Mouse (Mus musculus): ENCODE measurements at regions not wholly inside any gene's neighbourhood (a gene's known extent, or its start where the extent isn't known, plus 50 kb on each side); places are given as distances from the start of the nearest gene placed in this dataset.
A peak's percentile ranks its signal among the peaks of the same experiment; 100 is the strongest.

GRCm38 (mm10) chr10:66931505-66931904 lies 164.4 kb upstream of the Jmjd1c start:
- Histone ChIP-seq H3K27ac (ENCODE audit: insufficient read depth, low read length) (no peak overlapping the region), H3K4me3 (ENCODE audit: insufficient read depth, low read length) (no peak overlapping the region), H3K4me1 (ENCODE audit: control insufficient read depth, insufficient read depth, low read length) (peaks cover 6% of the 10 kb centered on the region)
- TF ChIP-seq CTCF (IDR thresholded peaks at IDR 0.05; ENCODE audit: borderline replicate concordance, insufficient read depth, low read length), result no peak
- TF ChIP-seq POLR2A (IDR thresholded peaks at IDR 0.05; ENCODE audit: low read depth, low read length), result no peak

GRCm38 (mm10) chr10:66932544-66932943 lies 163.4 kb upstream of the Jmjd1c start:
- no peak overlapping the region for H3K27ac ChIP-seq (ENCODE audit: insufficient read depth, low read length)
- H3K4me3 ChIP-seq (ENCODE audit: insufficient read depth, low read length), result no peak overlapping the region
- no peak for TF ChIP-seq POLR2A (IDR thresholded peaks at IDR 0.05; ENCODE audit: low read depth, low read length)
- TF ChIP-seq CTCF (IDR thresholded peaks at IDR 0.05; ENCODE audit: borderline replicate concordance, insufficient read depth, low read length), result no peak
- H3K4me1 ChIP-seq (ENCODE audit: control insufficient read depth, insufficient read depth, low read length), result peaks cover 6% of the 10 kb centered on the region

GRCm38 (mm10) chr10:66933689-66934088 lies 162.2 kb upstream of the Jmjd1c start:
- Histone ChIP-seq H3K27ac (ENCODE audit: insufficient read depth, low read length) (no peak overlapping the region), H3K4me1 (ENCODE audit: control insufficient read depth, insufficient read depth, low read length) (peaks cover 2% of the 10 kb centered on the region), H3K4me3 (ENCODE audit: insufficient read depth, low read length) (no peak overlapping the region)
- no peak for TF ChIP-seq POLR2A (IDR thresholded peaks at IDR 0.05; ENCODE audit: low read depth, low read length)
- no peak for TF ChIP-seq CTCF (IDR thresholded peaks at IDR 0.05; ENCODE audit: borderline replicate concordance, insufficient read depth, low read length)

- Histone ChIP-seq H3K4me1 (ENCODE audit: control insufficient read depth, insufficient read depth, low read length) (no peaks in the 10 kb centered on the region; the same call in 1 of the 2 replicates), H3K27ac (ENCODE audit: insufficient read depth, low read length) (no peak overlapping the region), H3K4me3 (ENCODE audit: insufficient read depth, low read length) (no peak overlapping the region)
- TF ChIP-seq CTCF (IDR thresholded peaks at IDR 0.05; ENCODE audit: borderline replicate concordance, insufficient read depth, low read length), result no peak
Measured at GRCm38 (mm10) chr10:66935731-66936130, 160.2 kb upstream of the Jmjd1c start.

GRCm38 (mm10) chr10:66937116-66937515 lies 158.8 kb upstream of the Jmjd1c start:
- no peak overlapping the region for H3K4me3 ChIP-seq (ENCODE audit: insufficient read depth, low read length)
- H3K27ac ChIP-seq (ENCODE audit: insufficient read depth, low read length), result no peak overlapping the region
- no peaks in the 10 kb centered on the region; the same call in 1 of the 2 replicates for H3K4me1 ChIP-seq (ENCODE audit: control insufficient read depth, insufficient read depth, low read length)
- TF ChIP-seq CTCF (IDR thresholded peaks at IDR 0.05; ENCODE audit: borderline replicate concordance, insufficient read depth, low read length) (no peak), POLR2A (IDR thresholded peaks at IDR 0.05; ENCODE audit: low read depth, low read length) (no peak)

GRCm38 (mm10) chr10:66940368-66940767 lies 155.6 kb upstream of the Jmjd1c start:
- TF ChIP-seq POLR2A (IDR thresholded peaks at IDR 0.05; ENCODE audit: low read depth, low read length) (0 out of 2 replicates have a peak, but pooled peaks have one; percentile 14), CTCF (IDR thresholded peaks at IDR 0.05; ENCODE audit: borderline replicate concordance, insufficient read depth, low read length) (no peak)
- no peak overlapping the region for H3K4me3 ChIP-seq (ENCODE audit: insufficient read depth, low read length)
- no peak overlapping the region for H3K27ac ChIP-seq (ENCODE audit: insufficient read depth, low read length)
- H3K4me1 ChIP-seq (ENCODE audit: control insufficient read depth, insufficient read depth, low read length), result no peaks in the 10 kb centered on the region; the same call in 1 of the 2 replicates

GRCm38 (mm10) chr10:66940922-66941321 lies 155.0 kb upstream of the Jmjd1c start:
- no peak for TF ChIP-seq POLR2A (IDR thresholded peaks at IDR 0.05; ENCODE audit: low read depth, low read length)
- no peak for TF ChIP-seq CTCF (IDR thresholded peaks at IDR 0.05; ENCODE audit: borderline replicate concordance, insufficient read depth, low read length)
- Histone ChIP-seq H3K4me1 (ENCODE audit: control insufficient read depth, insufficient read depth, low read length) (no peaks in the 10 kb centered on the region), H3K27ac (ENCODE audit: insufficient read depth, low read length) (no peak overlapping the region), H3K4me3 (ENCODE audit: insufficient read depth, low read length) (no peak overlapping the region)

- TF ChIP-seq CTCF (IDR thresholded peaks at IDR 0.05; ENCODE audit: borderline replicate concordance, insufficient read depth, low read length) (no peak), POLR2A (IDR thresholded peaks at IDR 0.05; ENCODE audit: low read depth, low read length) (no peak)
- Histone ChIP-seq H3K4me3 (ENCODE audit: insufficient read depth, low read length) (no peak overlapping the region), H3K27ac (ENCODE audit: insufficient read depth, low read length) (no peak overlapping the region), H3K4me1 (ENCODE audit: control insufficient read depth, insufficient read depth, low read length) (no peaks in the 10 kb centered on the region)
Measured at GRCm38 (mm10) chr10:66941974-66942373, 154.0 kb upstream of the Jmjd1c start.

- no peak for TF ChIP-seq POLR2A (IDR thresholded peaks at IDR 0.05; ENCODE audit: low read depth, low read length)
- H3K4me3 ChIP-seq (ENCODE audit: insufficient read depth, low read length), result no peak overlapping the region
- H3K4me1 ChIP-seq (ENCODE audit: control insufficient read depth, insufficient read depth, low read length), result no peaks in the 10 kb centered on the region
- no peak overlapping the region for H3K27ac ChIP-seq (ENCODE audit: insufficient read depth, low read length)
Measured at GRCm38 (mm10) chr10:66943875-66944274, 152.1 kb upstream of the Jmjd1c start.

GRCm38 (mm10) chr10:66946161-66946560 lies 149.8 kb upstream of the Jmjd1c start:
- no peak overlapping the region for H3K27ac ChIP-seq (ENCODE audit: insufficient read depth, low read length)
- no peak for TF ChIP-seq POLR2A (IDR thresholded peaks at IDR 0.05; ENCODE audit: low read depth, low read length)
- TF ChIP-seq CTCF (IDR thresholded peaks at IDR 0.05; ENCODE audit: borderline replicate concordance, insufficient read depth, low read length), result no peak

GRCm38 (mm10) chr10:66948329-66948728 lies 147.6 kb upstream of the Jmjd1c start:
- H3K4me1 ChIP-seq (ENCODE audit: control insufficient read depth, insufficient read depth, low read length), result no peaks in the 10 kb centered on the region
- H3K27ac ChIP-seq (ENCODE audit: insufficient read depth, low read length), result no peak overlapping the region
- TF ChIP-seq POLR2A (IDR thresholded peaks at IDR 0.05; ENCODE audit: low read depth, low read length) (no peak), CTCF (IDR thresholded peaks at IDR 0.05; ENCODE audit: borderline replicate concordance, insufficient read depth, low read length) (no peak)
- no peak overlapping the region for H3K4me3 ChIP-seq (ENCODE audit: insufficient read depth, low read length)

More at GRCm38 (mm10) chr10:66946161-66946560, 149.8 kb upstream of the Jmjd1c start:
- H3K4me1 ChIP-seq (ENCODE audit: control insufficient read depth, insufficient read depth, low read length), result no peaks in the 10 kb centered on the region
- no peak overlapping the region for H3K4me3 ChIP-seq (ENCODE audit: insufficient read depth, low read length)
